Mouse (Mus musculus) liver, adult 2 months (tissue): ENCODE data around the gene Nrxn3.

Experiments
- CTCF ChIP-seq: fragments of 200-500 bp; IDR thresholded peaks from 2 replicates; pipeline ENCODE4 v1.5.1; 2011; ENCODE audit warnings: low read depth, low read length, control low read depth
- POLR2A ChIP-seq: fragments of 200-500 bp; IDR thresholded peaks from 2 replicates; pipeline ENCODE4 v1.6.1; 2011; ENCODE audit warnings: low read length, control low read depth; ENCODE audit not compliant: insufficient read depth; ENCODE audit errors: extremely low read depth

DNA sequence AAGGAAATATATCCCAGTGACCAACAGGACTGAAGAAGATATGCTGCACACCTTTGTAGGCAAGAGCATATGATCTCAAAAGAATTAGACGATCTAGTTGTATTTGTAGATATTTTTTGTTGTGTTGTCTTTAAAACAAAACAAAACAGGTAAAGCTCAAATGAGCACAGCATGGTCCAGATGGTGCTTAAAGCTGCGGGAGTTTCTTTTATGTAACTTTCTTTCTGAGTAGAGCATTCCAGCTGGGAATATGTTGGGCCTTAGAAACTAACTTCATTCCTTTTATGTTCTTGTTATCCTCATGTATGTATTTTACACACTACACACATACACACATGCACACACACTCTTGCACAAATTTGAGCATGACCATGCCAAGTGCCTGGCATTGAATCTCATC is 1545.4 kb downstream of the Nrxn3 start:
- TF ChIP-seq POLR2A = no peak
- no peak for TF ChIP-seq CTCF
